Mouse (Mus musculus): Measurements from ENCODE around the gene 4930544D05Rik.

DNA sequence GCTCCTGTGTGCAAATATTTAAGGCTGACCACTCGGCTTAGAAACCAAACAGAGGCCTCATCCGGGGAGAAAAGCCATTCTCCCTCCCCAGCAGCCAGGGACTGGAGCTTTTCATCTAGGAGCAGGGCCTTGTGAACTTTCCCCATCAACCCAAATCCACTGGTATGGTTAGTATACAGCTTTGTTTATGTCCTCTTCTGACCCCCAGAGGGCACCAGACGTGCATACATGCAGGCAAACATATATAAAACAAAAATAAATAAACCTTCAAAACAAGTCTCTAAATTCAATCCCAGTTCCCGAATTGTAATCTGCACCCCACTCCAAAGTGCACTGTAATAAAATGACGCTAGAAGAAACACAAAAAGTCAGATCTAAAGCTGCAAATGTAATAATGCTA is 13.9 kb downstream of the 4930544D05Rik start:
- TF ChIP-seq CTCF (IDR thresholded peaks at IDR 0.05; ENCODE audit: borderline replicate concordance, insufficient read depth, low read depth, low read length), result peak; percentile 31; the same call in 1 of the 2 replicates
- TF ChIP-seq POLR2A (IDR thresholded peaks at IDR 0.05; ENCODE audit: borderline replicate concordance, insufficient read depth, low read length), result no peak
